Mouse (Mus musculus) midbrain, embryonic 10.5 days (tissue): ENCODE results near the gene Tomm34. TPM values are rescaled to one million over a fixed set of nuclear protein-coding genes. Genes with fewer than 3 reads are reported as not detected.

Experiments used
- polyA plus RNA-seq: library from polyadenylated mRNA; unstranded; fragments of >200 nt; fragmentation: Nextera tagmentation; extraction: Ambion mirVana; gene quantifications from 2 replicates; pipeline ENCODE4 v1.2.1, GENCODE M21; 2016

Tomm34 gene
- polyA plus RNA-seq, 1 experiment from 2014 or later = 60.0 TPM

Other genes with a start within 250 kb of the Tomm34 start
- not detected in 2 replicates for gene Kcnk15, start 217.5 kb downstream of the Tomm34 start, polyA plus RNA-seq
- gene Rims4, start 152.5 kb downstream of the Tomm34 start, polyA plus RNA-seq = 0.98 and 2.1 TPM in 2 replicates
- 322 and 331 TPM in 2 replicates for gene Ywhab, start 76.2 kb downstream of the Tomm34 start, polyA plus RNA-seq
- 0.87 and 1.4 TPM in 2 replicates for gene Pabpc1l, start 45.7 kb downstream of the Tomm34 start, polyA plus RNA-seq
- gene Stk4, start 847 bp downstream of the Tomm34 start, polyA plus RNA-seq = 33.9 and 34.7 TPM in 2 replicates
- 0.06 TPM in 1 of 2 replicates, not detected in the other for gene Kcns1, start 99.9 kb upstream of the Tomm34 start, polyA plus RNA-seq
- gene Wfdc5, start 111.6 kb upstream of the Tomm34 start, polyA plus RNA-seq = not detected in 2 replicates
- not detected in 2 replicates for gene Wfdc12, start 119.4 kb upstream of the Tomm34 start, polyA plus RNA-seq
- gene Wfdc15a, start 129.0 kb upstream of the Tomm34 start, polyA plus RNA-seq = not detected in 2 replicates
- gene Wfdc15b, start 150.5 kb upstream of the Tomm34 start, polyA plus RNA-seq = not detected in 2 replicates
- not detected in 2 replicates for gene Svs2, start 167.3 kb upstream of the Tomm34 start, polyA plus RNA-seq
- not detected in 2 replicates for gene Svs3b, start 185.5 kb upstream of the Tomm34 start, polyA plus RNA-seq
- not detected in 2 replicates for gene Svs4, start 207.3 kb upstream of the Tomm34 start, polyA plus RNA-seq
- not detected in 2 replicates for gene Svs3a, start 218.1 kb upstream of the Tomm34 start, polyA plus RNA-seq
- gene Svs6, start 245.6 kb upstream of the Tomm34 start, polyA plus RNA-seq = not detected in 2 replicates